Mouse (Mus musculus): Measurements from ENCODE around the gene Maea. TPM values are rescaled to one million over a fixed set of nuclear protein-coding genes. Genes with fewer than 3 reads are reported as not detected.

Maea gene
- polyA plus RNA-seq, 1 experiment from 2014 or later = 122 TPM

- Histone ChIP-seq H3K4me1 (ENCODE audit: control insufficient read depth, insufficient read depth, low read length) (no peaks in the 10 kb centered on the region), H3K4me3 (ENCODE audit: low read depth, low read length) (no peak overlapping the region), H3K4me2 (ENCODE audit: low read length) (no peak overlapping the region), H3K9ac (ENCODE audit: low read length) (no peak overlapping the region), H3K27me3 (replicated peaks; ENCODE audit: control insufficient read depth, insufficient read depth, low read length) (no peaks in the 10 kb centered on the region), H3K36me3 (ENCODE audit: control insufficient read depth, insufficient read depth, low read length) (no peaks in the 10 kb centered on the region), H3K27ac (ENCODE audit: low read depth, low read length) (no peak overlapping the region), H3K9me3 (replicated peaks; ENCODE audit: control insufficient read depth, low read length) (no peaks in the 10 kb centered on the region)
- ATAC-seq (no peak), DNase-seq (ENCODE audit: low spot score) (peak; percentile 28)
- WGBS = 38% methylated on average over 12 of the region's 12 CpGs
These were observed 65.5 kb downstream of the Maea start for GRCm38 (mm10) chr5:33400819-33401218.

GRCm38 (mm10) chr5:33420313-33420712 lies 85.0 kb downstream of the Maea start:
- Histone ChIP-seq H3K4me1 (ENCODE audit: control insufficient read depth, insufficient read depth, low read length) (no peaks in the 10 kb centered on the region), H3K9me3 (replicated peaks; ENCODE audit: control insufficient read depth, low read length) (no peaks in the 10 kb centered on the region), H3K4me3 (ENCODE audit: low read depth, low read length) (no peak overlapping the region), H3K36me3 (ENCODE audit: control insufficient read depth, insufficient read depth, low read length) (peaks cover 2% of the 10 kb centered on the region; the same call in 1 of the 2 replicates), H3K27ac (ENCODE audit: low read depth, low read length) (no peak overlapping the region), H3K9ac (ENCODE audit: low read length) (no peak overlapping the region), H3K4me2 (ENCODE audit: low read length) (no peak overlapping the region), H3K27me3 (replicated peaks; ENCODE audit: control insufficient read depth, insufficient read depth, low read length) (0 out of 2 replicates have a peak, but pooled peaks cover 3% of the 10 kb centered on the region)
- WGBS = 82% methylated on average over 3 of the region's 3 CpGs
- DNase-seq (ENCODE audit: low spot score) = no peak
- no peak for ATAC-seq

Other genes with a start within 250 kb of the Maea start
- not detected in 2 replicates for gene Slc5a1, start 231.3 kb upstream of the Maea start, polyA plus RNA-seq (2014; fragmentation: Nextera tagmentation; extraction: Ambion mirVana)
- gene Spon2, start 117.1 kb upstream of the Maea start, polyA plus RNA-seq (2014; fragmentation: Nextera tagmentation; extraction: Ambion mirVana) = 2.4 TPM in 2 replicates
- 497 and 526 TPM in 2 replicates for gene Ctbp1, start 60.5 kb upstream of the Maea start, polyA plus RNA-seq (2014; fragmentation: Nextera tagmentation; extraction: Ambion mirVana)
- 4.7 and 5.5 TPM in 2 replicates for gene Uvssa, start 43.0 kb downstream of the Maea start, polyA plus RNA-seq (2014; fragmentation: Nextera tagmentation; extraction: Ambion mirVana)
- gene Nkx1-1, start 98.5 kb downstream of the Maea start, polyA plus RNA-seq (2014; fragmentation: Nextera tagmentation; extraction: Ambion mirVana) = not detected in 2 replicates